Mouse (Mus musculus): ENCODE data around the gene Cacna1h. TPM values are rescaled to one million over a fixed set of nuclear protein-coding genes. Genes with fewer than 3 reads are reported as not detected.

Cacna1h gene
- polyA plus RNA-seq, 1 experiment from 2014 or later, result 0.17 TPM

- no peak for ATAC-seq (ENCODE audit: low read depth)
- H3K9me3 ChIP-seq (replicated peaks; ENCODE audit: control insufficient read depth, low read length), result no peaks in the 10 kb centered on the region
- no peak overlapping the region for H3K4me2 ChIP-seq (ENCODE audit: low read depth, low read length)
- no peaks in the 10 kb centered on the region for H3K36me3 ChIP-seq (ENCODE audit: control insufficient read depth, insufficient read depth)
- H3K27me3 ChIP-seq (ENCODE audit: control insufficient read depth, insufficient read depth, low read depth, low read length), result no peaks in the 10 kb centered on the region
- WGBS (ENCODE audit: insufficient replicate concordance), result 55% methylated on average over 4 of the region's 4 CpGs
- no peaks in the 10 kb centered on the region for H3K4me1 ChIP-seq (ENCODE audit: control insufficient read depth, low read depth, low read length)
- no peak overlapping the region for H3K9ac ChIP-seq (ENCODE audit: low read depth, low read length)
- no peak overlapping the region for H3K27ac ChIP-seq (ENCODE audit: low read length)
- no peak overlapping the region for H3K4me3 ChIP-seq (ENCODE audit: low read depth, low read length)
Measured at GRCm38 (mm10) chr17:25394526-25394925, 39.1 kb downstream of the Cacna1h start.

DNA sequence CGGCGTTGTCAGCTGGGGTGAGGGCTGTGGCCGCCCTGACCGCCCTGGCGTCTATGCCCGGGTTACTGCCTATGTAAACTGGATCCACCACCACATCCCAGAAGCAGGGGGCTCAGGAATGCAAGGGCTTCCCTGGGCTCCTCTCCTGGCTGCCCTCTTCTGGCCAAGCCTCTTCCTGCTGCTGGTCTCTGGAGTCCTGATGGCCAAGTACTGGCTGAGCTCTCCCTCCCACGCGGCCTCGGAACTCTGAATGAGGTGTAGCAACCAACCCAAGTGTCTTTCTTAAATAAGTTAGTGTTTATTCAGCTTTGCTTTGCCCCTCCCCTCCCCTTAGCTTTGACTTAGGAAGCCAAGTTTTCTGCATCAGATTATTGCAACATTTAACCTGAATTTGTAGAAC, 59.6 kb downstream of the Cacna1h start:
- H3K27ac ChIP-seq (ENCODE audit: low read length), result no peak overlapping the region
- ATAC-seq (ENCODE audit: low read depth), result no peak
- 47% methylated on average over 9 of the region's 9 CpGs for WGBS (ENCODE audit: insufficient replicate concordance)
- peaks cover 3% of the 10 kb centered on the region; the same call in 1 of the 2 replicates for H3K9me3 ChIP-seq (replicated peaks; ENCODE audit: control insufficient read depth, low read length)
- H3K4me3 ChIP-seq (ENCODE audit: low read depth, low read length), result no peak overlapping the region
- no peak overlapping the region for H3K4me2 ChIP-seq (ENCODE audit: low read depth, low read length)
- peaks cover 2% of the 10 kb centered on the region for H3K4me1 ChIP-seq (ENCODE audit: control insufficient read depth, low read depth, low read length)
- H3K27me3 ChIP-seq (ENCODE audit: control insufficient read depth, insufficient read depth, low read depth, low read length), result no peaks in the 10 kb centered on the region
- no peaks in the 10 kb centered on the region for H3K36me3 ChIP-seq (ENCODE audit: control insufficient read depth, insufficient read depth)
- no peak overlapping the region for H3K9ac ChIP-seq (ENCODE audit: low read depth, low read length)

GRCm38 (mm10) chr17:25372491-25372890, 61.1 kb downstream of the Cacna1h start:
- Histone ChIP-seq H3K27me3 (ENCODE audit: control insufficient read depth, insufficient read depth, low read depth, low read length) (no peaks in the 10 kb centered on the region), H3K36me3 (ENCODE audit: control insufficient read depth, insufficient read depth) (no peaks in the 10 kb centered on the region), H3K4me1 (ENCODE audit: control insufficient read depth, low read depth, low read length) (peaks cover 2% of the 10 kb centered on the region), H3K4me2 (ENCODE audit: low read depth, low read length) (no peak overlapping the region), H3K27ac (ENCODE audit: low read length) (no peak overlapping the region), H3K4me3 (ENCODE audit: low read depth, low read length) (no peak overlapping the region), H3K9ac (ENCODE audit: low read depth, low read length) (no peak overlapping the region), H3K9me3 (replicated peaks; ENCODE audit: control insufficient read depth, low read length) (no peaks in the 10 kb centered on the region)
- ATAC-seq (ENCODE audit: low read depth), result peak; percentile 62
- 49% methylated on average over 8 of the region's 8 CpGs for WGBS (ENCODE audit: insufficient replicate concordance)

DNA sequence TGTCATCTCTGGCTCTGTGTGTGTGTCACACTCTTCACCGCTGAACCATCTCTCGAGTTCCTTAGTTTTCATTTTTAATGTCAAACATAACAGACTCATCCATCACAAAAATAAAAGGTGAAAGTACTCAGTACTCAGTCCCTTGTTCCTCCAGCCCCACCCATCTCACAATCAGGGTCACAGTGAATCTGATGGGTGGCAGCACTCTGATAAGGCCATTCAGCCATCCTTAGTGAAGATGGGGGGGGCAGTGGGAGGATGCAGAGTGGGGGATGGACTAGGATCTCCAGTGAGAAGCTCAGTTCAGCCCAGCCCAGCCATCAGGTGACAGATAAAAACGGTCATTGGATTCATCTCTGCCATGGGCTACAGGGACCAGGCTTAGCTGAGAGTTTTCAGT, 64.6 kb downstream of the Cacna1h start, which contains the start of gene Tpsg1:
Gene Tpsg1 (plus strand): TSS at position 301 of the 400 bp plus-strand sequence.
- Histone ChIP-seq H3K27ac (ENCODE audit: low read length) (no peak within 1 kb of the TSS), H3K9me3 (replicated peaks; ENCODE audit: control insufficient read depth, low read length) (no peaks in the 10 kb centered on the region), H3K4me1 (ENCODE audit: control insufficient read depth, low read depth, low read length) (peaks cover 2% of the 10 kb centered on the region), H3K9ac (ENCODE audit: low read depth, low read length) (no peak within 1 kb of the TSS), H3K4me2 (ENCODE audit: low read depth, low read length) (no peak within 1 kb of the TSS), H3K4me3 (ENCODE audit: low read depth, low read length) (no peak within 1 kb of the TSS), H3K27me3 (ENCODE audit: control insufficient read depth, insufficient read depth, low read depth, low read length) (no peaks in the 10 kb centered on the region), H3K36me3 (ENCODE audit: control insufficient read depth, insufficient read depth) (no peaks in the 10 kb centered on the region)
- 59% methylated on average over 3 of the region's 3 CpGs for WGBS (ENCODE audit: insufficient replicate concordance)
- ATAC-seq (ENCODE audit: low read depth), result no peak

DNA sequence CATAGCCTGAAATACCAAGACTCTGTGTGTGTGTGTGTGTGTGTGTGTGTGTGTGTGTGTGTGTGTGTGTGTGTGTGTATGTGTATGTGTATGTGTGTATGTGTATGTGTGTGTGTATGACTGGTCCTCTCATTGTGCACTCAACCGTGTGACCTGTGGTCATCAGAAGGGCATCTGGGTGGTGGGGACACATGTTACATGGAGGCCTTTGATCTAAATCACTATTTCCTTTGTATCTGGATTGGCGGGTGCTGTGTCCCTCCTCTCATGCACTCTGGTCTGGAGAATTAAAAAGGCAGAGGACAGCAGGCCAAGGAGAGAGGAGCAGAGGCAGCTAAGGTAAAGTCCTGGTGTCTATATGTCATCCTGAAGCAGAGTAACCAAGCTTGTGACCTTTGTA, 67.6 kb downstream of the Cacna1h start, which contains the start of gene Tpsb2:
Gene Tpsb2 (plus strand): TSS at position 301 of the 400 bp plus-strand sequence.
- no peaks in the 10 kb centered on the region for H3K4me1 ChIP-seq (ENCODE audit: control insufficient read depth, low read depth, low read length)
- WGBS (ENCODE audit: insufficient replicate concordance), result 41% methylated on average over 2 of the region's 2 CpGs
- H3K4me2 ChIP-seq (ENCODE audit: low read depth, low read length), result no peak within 1 kb of the TSS
- no peaks in the 10 kb centered on the region for H3K27me3 ChIP-seq (ENCODE audit: control insufficient read depth, insufficient read depth, low read depth, low read length)
- no peaks in the 10 kb centered on the region for H3K9me3 ChIP-seq (replicated peaks; ENCODE audit: control insufficient read depth, low read length)
- no peak within 1 kb of the TSS for H3K4me3 ChIP-seq (ENCODE audit: low read depth, low read length)
- H3K36me3 ChIP-seq (ENCODE audit: control insufficient read depth, insufficient read depth), result no peaks in the 10 kb centered on the region
- H3K9ac ChIP-seq (ENCODE audit: low read depth, low read length), result no peak within 1 kb of the TSS
- no peak within 1 kb of the TSS for H3K27ac ChIP-seq (ENCODE audit: low read length)
- ATAC-seq (ENCODE audit: low read depth), result no peak

GRCm38 (mm10) chr17:25363726-25364125, 69.9 kb downstream of the Cacna1h start:
- no peak for ATAC-seq (ENCODE audit: low read depth)
- Histone ChIP-seq H3K27me3 (ENCODE audit: control insufficient read depth, insufficient read depth, low read depth, low read length) (no peaks in the 10 kb centered on the region), H3K36me3 (ENCODE audit: control insufficient read depth, insufficient read depth) (no peaks in the 10 kb centered on the region), H3K9me3 (replicated peaks; ENCODE audit: control insufficient read depth, low read length) (no peaks in the 10 kb centered on the region), H3K4me1 (ENCODE audit: control insufficient read depth, low read depth, low read length) (no peaks in the 10 kb centered on the region), H3K9ac (ENCODE audit: low read depth, low read length) (no peak overlapping the region), H3K27ac (ENCODE audit: low read length) (no peak overlapping the region), H3K4me3 (ENCODE audit: low read depth, low read length) (no peak overlapping the region), H3K4me2 (ENCODE audit: low read depth, low read length) (no peak overlapping the region)
- 0% methylated on average over 1 of the region's 1 CpGs for WGBS (ENCODE audit: insufficient replicate concordance)

- no peak overlapping the region for H3K4me3 ChIP-seq (ENCODE audit: low read depth, low read length)
- H3K9me3 ChIP-seq (replicated peaks; ENCODE audit: control insufficient read depth, low read length), result no peaks in the 10 kb centered on the region
- no peak for ATAC-seq (ENCODE audit: low read depth)
- no peak overlapping the region for H3K4me2 ChIP-seq (ENCODE audit: low read depth, low read length)
- H3K4me1 ChIP-seq (ENCODE audit: control insufficient read depth, low read depth, low read length), result no peaks in the 10 kb centered on the region
- no peak overlapping the region for H3K9ac ChIP-seq (ENCODE audit: low read depth, low read length)
- no peaks in the 10 kb centered on the region for H3K36me3 ChIP-seq (ENCODE audit: control insufficient read depth, insufficient read depth)
- WGBS (ENCODE audit: insufficient replicate concordance), result 29% methylated on average over 2 of the region's 2 CpGs
- H3K27ac ChIP-seq (ENCODE audit: low read length), result no peak overlapping the region
- no peaks in the 10 kb centered on the region for H3K27me3 ChIP-seq (ENCODE audit: control insufficient read depth, insufficient read depth, low read depth, low read length)
Measured at GRCm38 (mm10) chr17:25361291-25361690, 72.3 kb downstream of the Cacna1h start.

DNA sequence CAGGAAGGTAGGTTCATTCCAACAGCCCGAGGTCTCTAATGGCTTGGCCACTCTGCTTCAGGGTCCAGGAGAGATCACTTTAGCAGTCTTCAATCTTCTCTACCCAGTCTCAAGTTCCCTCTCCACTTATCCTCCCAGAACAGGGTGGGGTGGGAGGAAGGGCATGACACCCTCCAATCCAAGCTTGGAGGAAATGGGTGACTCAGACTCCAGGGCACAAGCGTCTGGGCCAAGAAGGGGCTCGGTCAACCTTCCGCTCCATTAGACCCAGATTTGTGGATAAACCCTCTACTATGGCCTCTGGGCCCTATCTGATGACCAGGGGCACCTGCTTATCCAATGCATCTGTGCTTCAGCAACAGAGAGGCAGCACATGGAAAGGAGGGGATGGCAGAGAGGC, 88.1 kb downstream of the Cacna1h start, which contains the start of gene Tpsab1:
Gene Tpsab1 (minus strand): TSS at position 101 of the 400 bp plus-strand sequence.
- Histone ChIP-seq H3K27me3 (ENCODE audit: control insufficient read depth, insufficient read depth, low read depth, low read length) (no peaks in the 10 kb centered on the region), H3K4me2 (ENCODE audit: low read depth, low read length) (no peak within 1 kb of the TSS), H3K4me3 (ENCODE audit: low read depth, low read length) (no peak within 1 kb of the TSS), H3K27ac (ENCODE audit: low read length) (no peak within 1 kb of the TSS), H3K9me3 (replicated peaks; ENCODE audit: control insufficient read depth, low read length) (no peaks in the 10 kb centered on the region), H3K36me3 (ENCODE audit: control insufficient read depth, insufficient read depth) (no peaks in the 10 kb centered on the region), H3K4me1 (ENCODE audit: control insufficient read depth, low read depth, low read length) (no peaks in the 10 kb centered on the region), H3K9ac (ENCODE audit: low read depth, low read length) (no peak within 1 kb of the TSS)
- no peak for ATAC-seq (ENCODE audit: low read depth)
- WGBS (ENCODE audit: insufficient replicate concordance), result 67% methylated on average over 4 of the region's 4 CpGs

- Histone ChIP-seq H3K36me3 (ENCODE audit: control insufficient read depth, insufficient read depth) (no peaks in the 10 kb centered on the region), H3K9me3 (replicated peaks; ENCODE audit: control insufficient read depth, low read length) (no peaks in the 10 kb centered on the region), H3K4me3 (ENCODE audit: low read depth, low read length) (no peak overlapping the region), H3K4me1 (ENCODE audit: control insufficient read depth, low read depth, low read length) (peaks cover 2% of the 10 kb centered on the region), H3K4me2 (ENCODE audit: low read depth, low read length) (no peak overlapping the region), H3K27ac (ENCODE audit: low read length) (peak overlapping the region; percentile 52), H3K27me3 (ENCODE audit: control insufficient read depth, insufficient read depth, low read depth, low read length) (no peaks in the 10 kb centered on the region), H3K9ac (ENCODE audit: low read depth, low read length) (no peak overlapping the region)
- 44% methylated on average over 3 of the region's 3 CpGs for WGBS (ENCODE audit: insufficient replicate concordance)
- peak; percentile 71 for ATAC-seq (ENCODE audit: low read depth)
Measured at GRCm38 (mm10) chr17:25341490-25341889, 92.1 kb downstream of the Cacna1h start.

All from liver, embryonic 16.5 days (tissue).